ENCODE assay signal across 12 mouse cellular contexts in the genomic region with DNA sequence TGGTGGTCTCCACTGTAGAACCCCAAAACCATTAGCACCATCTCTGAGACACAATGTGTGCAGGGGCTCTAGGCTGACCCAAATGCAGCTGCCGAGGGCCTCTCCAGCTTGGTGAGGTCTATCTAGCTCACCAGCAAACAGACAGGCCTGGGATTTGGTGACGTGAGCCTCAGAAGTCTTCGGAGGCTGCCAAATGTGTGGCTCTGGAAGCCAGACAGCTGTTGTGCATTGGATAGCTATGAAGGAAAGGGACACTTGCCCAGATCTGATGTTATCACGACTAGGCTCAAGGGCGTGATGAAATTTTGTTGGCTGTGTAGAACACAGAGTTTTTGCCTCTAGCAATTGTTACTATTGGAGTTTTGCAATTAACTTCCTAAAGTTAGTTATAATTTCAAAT. TPM values are rescaled to one million over a fixed set of nuclear protein-coding genes. Genes with fewer than 3 reads are reported as not detected.
DNase-seq lines count a peak whose midpoint lies in the region; ATAC-seq and TF ChIP-seq lines count a peak whose summit lies in the region.
"Had no signal": no experiment of that assay in that cellular context is flagged by ENCODE, and none has a peak within 500 bp of the region (broad histone marks: within the 10 kb centered on the region; RNA-seq: fewer than 3 reads in every experiment).

No protein-coding gene starts in this region.

- no peaks in the 10 kb centered on the region for H3K9me3 ChIP-seq in liver, postnatal 0 days (ENCODE audit: low read length)
- no peaks in the 10 kb centered on the region for H3K9me3 ChIP-seq in midbrain, embryonic 10.5 days (replicated peaks)
- H3K9me3 ChIP-seq: hindbrain, embryonic 15.5 days; megakaryocyte, embryonic 14.5 days had no signal

- 0 out of 2 replicates have a peak overlapping the region, but pooled peaks have one; percentile 53 for H3K27ac ChIP-seq in liver, postnatal 0 days (ENCODE audit: low read depth)
- no peak overlapping the region for H3K27ac ChIP-seq in midbrain, embryonic 10.5 days (replicated peaks)
- H3K27ac ChIP-seq: hindbrain, embryonic 15.5 days had no signal

- no peak for ATAC-seq in liver, postnatal 0 days
- ATAC-seq: Patski had no signal

- intact Hi-C loops in left cerebral cortex, postnatal 25 days (cut with DNase I): no loop called here

- WGBS in liver, postnatal 0 days (ENCODE audit: insufficient replicate concordance): 52% methylated on average over 5 of the region's 5 CpGs
- WGBS in midbrain, embryonic 10.5 days: 89% methylated on average over 5 of the region's 5 CpGs

- no peak for TF ChIP-seq EP300 in liver, postnatal 0 days (IDR thresholded peaks at IDR 0.05; ENCODE audit: low read depth)

- no peak for DNase-seq in liver, postnatal 0 days
- no peak for DNase-seq in liver
- peak; percentile 92 for DNase-seq in gastrocnemius, adult 18-20 months (ENCODE audit: low spot score)
- peak; percentile 45 for DNase-seq in kidney, adult 9 months
- peak; percentile 47 for DNase-seq in ovary, postnatal 14 days (ENCODE audit: low spot score)
- DNase-seq in midbrain, embryonic 10.5 days (ENCODE audit: low spot score): no peak
- DNase-seq in spleen, adult 12 weeks (ENCODE audit: low spot score): no peak
- no peak for DNase-seq in left cerebral cortex, postnatal 25 days (ENCODE audit: low spot score in 2 of 2)
- DNase-seq: cerebellum, postnatal 14 days had no signal

- H3K4me2 ChIP-seq in liver, postnatal 0 days (ENCODE audit: low read depth, low read length): no peak overlapping the region
- H3K4me2 ChIP-seq: hindbrain, embryonic 15.5 days had no signal

- 0 out of 2 replicates have a peak, but pooled peaks cover 2% of the 10 kb centered on the region for H3K4me1 ChIP-seq in liver, postnatal 0 days (ENCODE audit: insufficient read depth)
- no peaks in the 10 kb centered on the region for H3K4me1 ChIP-seq in midbrain, embryonic 10.5 days
- H3K4me1 ChIP-seq: hindbrain, embryonic 15.5 days had no signal

- no peak overlapping the region for H3K4me3 ChIP-seq in liver, postnatal 0 days (ENCODE audit: low read depth, low read length)
- H3K4me3 ChIP-seq in midbrain, embryonic 10.5 days: no peak overlapping the region
- H3K4me3 ChIP-seq: hindbrain, embryonic 15.5 days; megakaryocyte, embryonic 14.5 days had no signal

- H3K36me3 ChIP-seq in liver, postnatal 0 days (replicated peaks; ENCODE audit: insufficient read depth, low read length): no peaks in the 10 kb centered on the region
- no peaks in the 10 kb centered on the region for H3K36me3 ChIP-seq in midbrain, embryonic 10.5 days
- H3K36me3 ChIP-seq: hindbrain, embryonic 15.5 days had no signal

- H3K27me3 ChIP-seq in liver, postnatal 0 days (ENCODE audit: insufficient read depth, low read length): no peaks in the 10 kb centered on the region
- no peaks in the 10 kb centered on the region for H3K27me3 ChIP-seq in midbrain, embryonic 10.5 days (ENCODE audit: low read depth, poor library complexity, severe bottlenecking)
- H3K27me3 ChIP-seq: hindbrain, embryonic 15.5 days; Patski had no signal

- no peak overlapping the region for H3K9ac ChIP-seq in liver, postnatal 0 days (replicated peaks)
- H3K9ac ChIP-seq: hindbrain, embryonic 15.5 days had no signal

- TF ChIP-seq CTCF in liver, postnatal 0 days (IDR thresholded peaks at IDR 0.05; ENCODE audit: low read depth): no peak

RNA-seq across cellular contexts. Expression of a gene that starts 4.6 kb away (rescaled TPM):
- 0.20 and 0.35 TPM in 2 replicates for polyA plus RNA-seq in liver, postnatal 0 days (2015; fragmentation: Nextera tagmentation; extraction: Ambion mirVana)
- under 1 TPM; 0.30 to 0.36 TPM for total RNA-seq in gastrocnemius, adult 18-20 months (2021)
- polyA plus RNA-seq in midbrain, embryonic 10.5 days (2016; fragmentation: Nextera tagmentation; extraction: Ambion mirVana): not detected in 2 replicates
- total RNA-seq in left cerebral cortex, postnatal 25 days (2021): not detected
- polyA plus RNA-seq: hindbrain, embryonic 15.5 days had no signal

RNA-seq across cellular contexts. Expression of a gene that starts 8.4 kb away (rescaled TPM):
- polyA plus RNA-seq in liver, postnatal 0 days (2015; fragmentation: Nextera tagmentation; extraction: Ambion mirVana): 2.3 and 4.0 TPM in 2 replicates
- 100 to 1,000 TPM; 378 to 469 TPM for total RNA-seq in gastrocnemius, adult 18-20 months (2021)
- polyA plus RNA-seq in midbrain, embryonic 10.5 days (2016; fragmentation: Nextera tagmentation; extraction: Ambion mirVana): 0.98 and 1.6 TPM in 2 replicates
- total RNA-seq in left cerebral cortex, postnatal 25 days (2021): 1 to 10 TPM; 6.2 to 6.9 TPM
- polyA plus RNA-seq: Patski had no signal

RNA-seq across cellular contexts. Expression of a gene that starts 13.0 kb away (rescaled TPM):
- 13.1 and 13.4 TPM in 2 replicates for polyA plus RNA-seq in liver, postnatal 0 days (2015; fragmentation: Nextera tagmentation; extraction: Ambion mirVana)
- total RNA-seq in gastrocnemius, adult 18-20 months (2021): 10 to 100 TPM; 15.8 to 17.4 TPM
- 48.8 and 52.9 TPM in 2 replicates for polyA plus RNA-seq in midbrain, embryonic 10.5 days (2016; fragmentation: Nextera tagmentation; extraction: Ambion mirVana)
- total RNA-seq in left cerebral cortex, postnatal 25 days (2021): 10 to 100 TPM; 19.0 to 19.8 TPM

RNA-seq across cellular contexts. Expression of a gene that starts 25.4 kb away (rescaled TPM):
- polyA plus RNA-seq in liver, postnatal 0 days (2015; fragmentation: Nextera tagmentation; extraction: Ambion mirVana): 7.5 and 8.0 TPM in 2 replicates
- under 1 TPM in 1 of 2 experiments, not detected in 1; 0.47 TPM for total RNA-seq in gastrocnemius, adult 18-20 months (2021)
- 0.17 and 0.36 TPM in 2 replicates for polyA plus RNA-seq in midbrain, embryonic 10.5 days (2016; fragmentation: Nextera tagmentation; extraction: Ambion mirVana)
- total RNA-seq in left cerebral cortex, postnatal 25 days (2021): not detected

RNA-seq across cellular contexts. Expression of a gene that starts 45.3 kb away (rescaled TPM):
- polyA plus RNA-seq in liver, postnatal 0 days (2015; fragmentation: Nextera tagmentation; extraction: Ambion mirVana): 6.1 and 7.5 TPM in 2 replicates
- 1 to 10 TPM; 6.1 to 7.0 TPM for total RNA-seq in gastrocnemius, adult 18-20 months (2021)
- polyA plus RNA-seq in midbrain, embryonic 10.5 days (2016; fragmentation: Nextera tagmentation; extraction: Ambion mirVana): 3.9 and 4.5 TPM in 2 replicates
- total RNA-seq in left cerebral cortex, postnatal 25 days (2021): 10 to 100 TPM; 38.8 to 40.9 TPM

Comparison
In these comparisons a context has a peak if more than half of its experiments do, and no peak if none do; other contexts are left out.
1. DNase-seq: peak in gastrocnemius, adult 18-20 months (single experiment), kidney, adult 9 months (single experiment) and ovary, postnatal 14 days (single experiment); none in liver, postnatal 0 days (single experiment), liver (single experiment), midbrain, embryonic 10.5 days (single experiment), spleen, adult 12 weeks (single experiment) and left cerebral cortex, postnatal 25 days (0 of 2).
2. RNA of a gene that starts 8.4 kb away (total RNA-seq): 378 to 469 TPM in gastrocnemius, adult 18-20 months; 6.2 to 6.9 TPM in left cerebral cortex, postnatal 25 days; every median in the first group is over 10 times any median in the second.